Mouse (Mus musculus) regulatory T cell (primary cell): ENCODE results near the gene Tuba1b.
"Not testable (repeated sequence)": the region's sequence is repeated elsewhere in the genome, so short reads cannot be mapped to it uniquely, and the experiment has no call there.

ENCODE experiments used
- in situ Hi-C: fragments of 300-600 bp; cut with MboI, MseI; formaldehyde crosslinking; loops from one replicate; pipeline ENCODE4 v1.15.1; 2025; ENCODE audit warnings: high pct_unique_total_duplicates

Tuba1b gene

DNA sequence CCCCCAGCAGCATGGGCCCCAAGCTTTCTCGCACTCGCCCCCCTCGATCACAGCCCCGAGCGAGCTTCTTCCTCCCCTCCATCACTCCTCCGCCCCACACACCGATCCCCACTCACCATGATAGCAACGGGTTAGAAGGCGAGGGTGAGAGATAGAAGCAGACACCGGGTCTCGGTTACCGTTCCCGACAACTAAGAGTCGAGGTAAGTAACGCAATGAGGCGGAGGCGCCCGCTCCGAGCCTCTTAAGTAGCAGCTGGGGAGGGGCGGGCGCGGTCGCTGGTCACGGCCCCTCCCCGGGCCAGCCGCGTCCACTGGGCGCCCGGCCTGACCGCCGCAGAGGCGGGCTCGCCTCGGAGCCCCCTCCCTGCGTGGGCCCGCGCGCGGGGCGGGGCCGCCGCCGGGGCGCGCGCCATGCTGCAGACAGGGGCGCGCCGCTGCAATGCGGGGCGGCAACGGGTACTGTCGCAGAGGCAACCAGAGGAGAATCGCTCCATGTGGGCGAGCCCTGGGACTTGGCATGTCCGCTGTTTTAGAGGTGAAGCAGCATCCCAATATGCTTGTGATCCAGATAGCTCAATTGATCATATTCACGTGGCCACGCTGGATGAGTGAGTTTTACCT lies at the start of gene Tuba1b:
Gene Tuba1b (minus strand): TSS at position 349 of the 623 bp plus-strand sequence.
- in situ Hi-C loops: loop anchor here (5.0 kb wide), 1 partner anchor 98 kb away; no protein-coding TSS in a partner anchor

DNA sequence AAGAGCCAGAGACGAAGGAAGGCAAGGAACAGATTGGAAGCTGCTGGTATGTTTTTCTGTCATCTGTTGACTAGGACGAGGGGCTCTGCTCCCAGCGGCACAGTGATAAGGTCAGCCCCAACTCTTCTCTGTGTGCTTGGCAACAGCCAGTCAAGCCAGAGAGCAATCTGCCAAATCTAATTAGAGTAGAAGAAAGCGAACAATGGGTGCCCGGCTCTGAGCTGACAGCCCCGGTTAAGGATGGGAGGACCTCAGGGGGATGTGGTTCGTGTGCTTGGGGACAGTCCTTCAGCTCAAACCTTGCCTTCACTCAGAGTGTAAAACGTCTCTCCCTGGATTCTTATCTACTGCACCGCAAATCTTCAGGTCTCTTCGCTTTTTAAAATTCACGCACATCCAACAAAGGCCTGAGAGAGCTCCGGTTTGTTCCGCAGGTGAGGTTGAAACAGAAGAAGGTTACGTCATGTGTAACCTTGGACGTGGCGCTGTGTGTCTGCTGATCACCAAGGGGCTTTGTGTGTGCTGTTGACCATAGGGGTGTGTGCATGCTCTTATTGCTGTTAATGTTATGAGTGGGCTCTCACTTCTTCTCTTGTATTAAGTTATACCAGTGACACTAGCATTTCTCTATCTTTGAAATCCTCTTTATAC lies 49.2 kb upstream of the Tuba1b start:
- in situ Hi-C loops: loop anchor here (5.0 kb wide), 1 partner anchor 41 kb away; no protein-coding TSS in a partner anchor

DNA sequence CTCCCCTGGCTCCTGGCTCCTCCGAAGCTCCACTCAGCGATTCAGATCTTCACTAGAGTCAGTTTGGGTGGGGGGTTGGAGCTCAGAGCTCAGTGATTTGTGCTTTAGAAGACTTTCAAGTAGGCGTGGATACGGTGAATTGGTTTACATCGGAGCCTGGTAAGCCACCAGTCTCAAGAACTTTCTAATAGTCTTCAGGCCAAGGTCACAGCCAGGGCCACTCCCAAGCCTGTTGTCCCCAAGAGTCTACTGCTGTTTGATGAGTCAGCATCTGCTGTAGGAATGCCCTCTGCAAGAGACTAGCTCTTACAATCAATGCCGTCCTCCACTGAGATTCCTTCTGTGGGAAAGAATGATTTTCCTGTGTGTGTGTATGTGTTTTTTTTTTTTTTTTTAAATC lies 47.7 kb upstream of the Tuba1b start:
- in situ Hi-C loops: loop anchor here (5.0 kb wide), 1 partner anchor 40 kb away; no protein-coding TSS in a partner anchor

DNA sequence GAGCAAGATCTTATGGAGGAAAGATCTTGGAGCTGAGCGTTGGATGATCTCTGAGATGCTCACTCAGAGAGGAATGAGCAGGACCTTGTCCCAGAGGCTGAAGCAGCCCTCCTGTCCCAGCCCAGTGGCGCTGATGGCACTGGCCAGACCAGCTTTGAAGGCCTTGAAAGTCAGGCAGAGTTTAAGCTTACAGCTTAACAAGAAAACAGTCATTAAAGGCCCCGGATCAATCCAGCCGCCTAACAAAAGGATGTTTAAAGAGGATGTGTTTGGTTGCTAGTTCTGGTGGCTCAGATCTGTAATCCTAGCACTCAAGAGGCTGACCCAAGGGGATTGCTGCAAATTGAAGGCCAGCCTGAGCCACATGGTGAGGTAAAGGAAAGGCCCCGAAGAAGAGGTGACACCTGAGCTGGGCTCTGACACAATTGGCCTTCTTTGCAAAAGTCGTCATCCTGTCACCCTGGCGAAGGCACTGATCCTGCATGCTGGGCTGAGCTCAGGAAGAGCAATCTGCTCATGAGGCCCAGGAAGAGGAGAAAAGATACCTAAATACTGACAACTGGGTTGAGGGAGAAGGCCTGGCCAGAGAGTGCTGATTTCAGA lies 45.7 kb upstream of the Tuba1b start:
- in situ Hi-C loops: loop anchor here (5.0 kb wide), 1 partner anchor 38 kb away; no protein-coding TSS in a partner anchor

DNA sequence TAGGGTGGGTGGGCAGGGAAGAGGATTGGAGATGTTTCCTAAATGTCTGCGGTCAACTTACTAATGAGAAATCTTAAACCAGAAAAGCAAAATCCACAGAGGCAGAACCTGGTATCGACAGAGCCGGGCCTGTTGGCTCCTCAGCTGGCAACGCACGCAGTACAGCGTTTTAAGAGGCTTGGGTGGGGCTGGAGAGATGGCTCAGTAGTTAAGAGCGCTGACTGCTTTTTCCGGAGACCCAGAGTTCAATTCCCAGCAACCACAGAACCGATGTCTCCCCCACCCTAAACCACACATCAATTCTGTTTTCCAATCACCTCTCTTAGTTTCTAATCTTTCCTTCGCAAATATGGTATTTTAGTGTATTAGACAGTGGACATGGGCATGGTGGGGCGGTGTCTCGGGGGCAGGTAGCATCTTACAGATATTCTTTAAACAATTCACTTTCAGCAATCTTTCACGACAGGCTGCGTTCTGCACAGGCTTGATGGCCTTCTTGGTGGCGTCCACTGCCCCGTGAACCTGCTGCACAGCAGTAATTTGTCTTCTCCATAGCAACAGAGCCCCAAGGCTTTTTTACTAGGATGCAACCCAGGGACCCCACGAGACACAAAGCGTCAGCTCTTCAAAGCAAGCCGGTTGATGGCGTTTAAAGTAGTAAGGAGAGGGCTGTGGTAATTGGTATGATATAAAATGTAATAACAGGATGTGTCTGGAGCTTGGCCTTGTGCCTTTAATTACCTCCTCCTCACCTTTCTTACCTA lies 44.2 kb upstream of the Tuba1b start:
- in situ Hi-C loops: no loop called here

DNA sequence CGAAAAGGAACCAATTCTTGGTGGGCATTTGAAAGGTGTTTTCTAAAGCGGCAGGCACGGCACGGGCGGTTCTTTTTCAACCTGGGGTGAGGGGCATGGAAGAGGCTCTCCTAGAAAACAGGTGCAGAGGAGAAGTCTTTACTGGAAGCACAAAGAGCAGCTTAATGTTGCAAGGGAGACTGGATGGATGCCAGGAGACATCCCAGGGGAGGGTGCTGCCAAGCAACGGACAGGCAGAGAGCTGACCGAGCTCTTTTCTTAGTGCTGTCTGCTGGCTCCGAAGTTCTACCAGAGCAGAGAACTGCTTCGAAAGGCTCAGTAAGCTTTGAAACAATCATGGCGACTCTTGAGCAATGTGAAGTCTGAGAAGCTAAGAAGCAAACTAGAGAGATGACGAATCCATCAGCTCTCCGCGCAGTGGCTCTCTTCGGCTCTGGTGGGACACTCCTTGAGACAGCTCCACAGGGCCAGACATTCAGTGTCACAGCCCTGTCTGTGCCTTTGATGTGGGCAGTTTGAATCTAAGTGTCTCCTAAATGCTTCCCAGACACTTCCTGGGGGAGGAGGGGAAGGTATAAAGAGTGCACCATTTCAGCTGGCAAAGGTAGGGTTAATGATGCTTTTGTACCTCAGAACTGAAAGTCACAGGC lies 43.5 kb upstream of the Tuba1b start:
- in situ Hi-C loops: no loop called here

DNA sequence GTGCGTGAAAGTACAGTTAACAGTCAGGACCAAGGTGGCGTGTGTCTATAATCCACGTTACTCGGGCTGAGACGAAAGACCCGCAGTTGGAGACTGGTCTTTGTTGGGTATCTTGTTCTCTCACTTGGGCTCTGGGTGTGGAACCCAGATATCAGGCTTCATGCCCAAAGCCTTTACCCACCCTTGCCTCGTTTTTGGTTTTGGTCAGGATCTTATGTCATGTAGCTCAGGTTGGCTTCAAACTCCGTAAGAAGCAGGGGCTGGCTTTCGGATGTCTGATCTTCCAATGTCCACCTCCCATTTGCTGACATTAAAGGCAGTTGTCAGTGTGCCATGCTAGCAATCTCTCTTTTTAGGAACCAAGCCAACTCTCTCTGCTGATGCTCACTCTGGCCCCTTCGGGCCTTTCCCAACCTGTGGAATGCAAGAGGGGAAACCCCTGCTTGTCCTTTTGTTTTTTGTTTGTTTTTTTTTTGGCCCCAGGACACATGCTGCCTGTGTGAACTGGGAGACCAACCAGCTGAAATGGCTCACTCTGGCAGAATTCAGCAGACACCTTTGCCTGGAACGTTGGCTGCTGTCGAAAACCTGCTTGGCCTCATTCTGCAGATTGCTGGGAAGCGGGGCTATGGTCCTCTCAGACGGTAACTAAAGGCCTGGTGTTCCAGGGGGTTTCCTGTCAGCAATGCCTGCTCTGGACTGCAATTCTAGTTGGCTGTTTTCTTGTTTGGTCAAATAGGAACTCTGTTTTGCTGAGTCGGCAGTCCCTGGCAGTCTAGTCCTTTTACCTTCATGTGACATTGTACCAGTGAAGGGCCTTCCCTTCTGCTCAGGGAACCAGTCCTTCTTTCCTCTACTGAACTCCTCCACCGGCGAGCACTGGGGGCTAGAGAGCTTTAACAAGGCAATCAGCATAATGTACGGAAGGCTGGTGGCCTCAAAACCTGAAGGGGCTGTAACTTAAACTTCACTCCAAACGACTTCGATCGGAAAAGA lies 42.7 kb upstream of the Tuba1b start:
- in situ Hi-C loops: no loop called here

DNA sequence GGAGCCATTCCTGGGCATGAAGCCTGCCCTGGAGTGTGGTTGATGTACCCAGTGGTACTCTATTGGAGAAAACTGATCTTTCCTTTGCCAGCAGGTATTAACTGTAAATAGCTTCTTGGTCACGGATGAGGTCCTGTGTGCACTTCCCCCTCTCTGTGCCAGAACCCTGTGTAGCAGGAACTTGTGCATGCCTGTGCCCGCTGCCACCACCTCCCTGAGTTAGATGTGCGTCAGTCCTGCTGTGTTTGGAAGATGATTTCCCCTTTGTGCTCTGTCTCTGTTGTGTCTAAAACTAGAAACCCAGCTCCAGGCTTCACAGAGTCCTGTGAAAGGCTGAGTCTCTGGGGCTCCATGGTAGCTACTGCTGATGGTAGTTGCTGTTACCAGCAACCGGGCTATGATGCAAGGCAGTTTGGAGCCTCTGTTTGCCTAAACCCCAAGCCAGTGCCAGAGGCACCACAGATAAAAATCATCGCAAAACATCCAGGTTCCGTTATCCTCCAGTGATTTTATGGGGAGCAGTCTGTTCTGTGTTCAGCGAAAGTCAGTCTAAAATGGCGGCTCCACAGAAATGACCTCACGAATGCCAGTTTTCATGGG lies 38.8 kb upstream of the Tuba1b start:
- in situ Hi-C loops: no loop called here

DNA sequence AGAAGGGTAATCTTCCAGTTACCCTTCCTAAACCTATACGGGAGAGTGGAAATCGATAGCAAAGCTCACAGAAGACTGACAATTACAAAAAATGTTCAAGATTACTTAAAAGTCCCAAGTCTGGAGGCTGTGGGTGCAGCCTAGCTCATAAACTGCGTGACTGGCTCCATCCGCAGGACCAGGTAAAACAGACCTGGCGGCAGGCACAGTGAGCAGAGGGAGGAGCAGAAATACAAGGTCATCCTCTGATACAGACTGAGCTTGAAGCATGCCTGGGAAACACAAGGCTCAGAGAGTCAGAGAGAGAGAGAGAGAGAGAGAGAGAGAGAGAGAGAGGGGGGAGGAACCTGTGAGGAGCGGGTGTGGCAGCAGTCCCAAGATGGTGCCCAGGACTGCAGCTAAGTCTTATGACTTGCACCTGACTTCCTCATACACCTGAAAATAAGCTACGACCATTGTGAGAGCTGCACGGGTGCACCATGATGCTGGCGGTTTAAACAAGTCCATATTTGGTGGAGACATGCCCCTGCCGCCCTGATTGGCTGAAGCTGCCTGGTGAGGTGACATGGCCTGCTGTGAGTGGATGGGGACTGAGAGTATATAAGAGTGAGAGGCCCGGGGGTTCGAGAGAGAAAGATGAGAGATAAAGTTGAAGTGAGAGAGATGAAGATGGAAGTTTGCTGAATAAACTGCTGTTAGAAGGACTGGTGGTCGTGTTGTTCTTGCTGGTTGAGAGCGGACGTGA lies 37.4 kb upstream of the Tuba1b start:
- in situ Hi-C loops: not testable (repeated sequence)

DNA sequence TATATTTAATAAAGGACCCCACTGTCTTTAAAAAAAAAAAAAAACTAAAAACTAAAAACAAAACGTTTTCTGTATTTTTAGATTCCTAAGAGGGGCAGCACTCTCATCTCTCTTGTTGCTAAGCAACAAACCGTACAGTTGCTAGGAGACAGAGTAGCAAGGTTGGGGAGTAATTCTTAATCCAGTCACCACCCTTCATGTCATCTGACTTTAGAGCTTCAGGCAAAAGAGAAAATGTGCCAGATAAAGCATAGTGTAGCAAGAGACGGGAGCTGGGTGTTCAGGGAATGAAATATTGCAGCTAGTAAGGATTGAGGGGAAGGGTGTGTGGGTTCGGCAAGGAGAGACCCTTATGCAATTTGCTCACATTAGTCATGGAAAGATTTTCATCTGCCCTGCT lies 36.7 kb upstream of the Tuba1b start:
- in situ Hi-C loops: no loop called here

DNA sequence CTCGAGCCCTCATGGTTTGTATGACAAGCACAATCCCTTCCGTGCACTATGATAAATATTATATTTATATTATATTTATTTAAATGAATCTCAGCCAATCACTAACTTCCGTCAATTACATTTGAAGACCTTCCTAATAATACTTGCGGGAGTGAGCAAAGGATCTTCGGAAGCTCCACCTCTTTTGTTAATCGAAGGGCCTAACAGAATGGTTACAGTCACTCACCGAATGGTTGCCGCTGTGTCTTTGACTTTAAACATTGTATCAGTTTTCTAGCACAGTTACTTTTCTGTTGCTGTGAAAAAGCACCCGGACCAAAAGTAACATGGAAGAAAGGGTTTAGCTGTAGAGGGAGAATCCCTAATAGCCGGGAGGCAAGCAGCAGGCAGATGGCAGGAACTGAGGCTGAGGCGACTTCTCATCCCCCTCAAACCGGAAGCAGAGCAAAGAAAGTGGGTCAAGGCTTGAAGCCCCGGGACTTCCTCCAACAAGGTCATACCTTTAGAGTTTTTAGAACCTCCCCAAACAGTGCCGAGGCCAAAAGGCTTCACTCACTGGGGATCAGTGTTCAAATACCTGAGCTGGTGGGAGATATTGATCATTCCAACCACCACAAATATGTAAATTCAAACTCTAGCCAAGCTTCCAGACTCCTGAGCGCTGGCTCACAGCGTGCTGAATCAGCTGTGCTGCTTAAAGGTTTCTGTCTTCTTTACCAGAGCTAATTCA lies 35.2 kb upstream of the Tuba1b start:
- in situ Hi-C loops: no loop called here

DNA sequence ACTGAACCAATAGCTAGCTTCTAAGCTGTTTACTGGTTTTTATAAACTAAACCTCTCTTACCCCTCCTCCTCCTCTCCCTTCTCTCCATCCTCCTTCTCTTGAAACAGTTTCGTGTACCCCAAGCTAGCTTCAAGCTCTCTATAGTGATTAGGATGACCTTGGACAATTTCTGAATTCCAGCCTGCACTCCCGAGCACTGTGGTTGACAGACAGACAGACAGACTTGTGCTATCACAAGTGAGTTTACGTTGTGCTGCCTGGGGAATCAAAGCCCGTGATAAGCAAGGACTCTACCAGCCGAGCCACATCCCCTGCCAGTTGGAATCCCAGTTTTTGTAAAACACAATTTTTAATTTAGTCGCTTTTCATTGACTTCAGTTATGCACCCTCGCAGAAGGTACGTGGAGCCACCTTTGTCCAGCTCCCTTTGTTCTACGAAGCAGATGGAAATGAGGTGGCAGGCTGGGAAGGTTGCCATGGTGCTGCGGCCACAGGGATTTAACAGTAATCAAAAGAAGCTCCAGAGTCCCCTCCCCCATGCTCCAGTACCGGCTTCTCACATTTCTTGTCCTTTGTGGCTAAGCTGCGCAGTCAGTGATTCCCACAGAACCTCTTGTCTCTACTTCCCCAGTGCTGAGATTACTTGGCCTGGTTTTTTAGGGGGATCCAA lies 34.5 kb upstream of the Tuba1b start:
- in situ Hi-C loops: no loop called here

DNA sequence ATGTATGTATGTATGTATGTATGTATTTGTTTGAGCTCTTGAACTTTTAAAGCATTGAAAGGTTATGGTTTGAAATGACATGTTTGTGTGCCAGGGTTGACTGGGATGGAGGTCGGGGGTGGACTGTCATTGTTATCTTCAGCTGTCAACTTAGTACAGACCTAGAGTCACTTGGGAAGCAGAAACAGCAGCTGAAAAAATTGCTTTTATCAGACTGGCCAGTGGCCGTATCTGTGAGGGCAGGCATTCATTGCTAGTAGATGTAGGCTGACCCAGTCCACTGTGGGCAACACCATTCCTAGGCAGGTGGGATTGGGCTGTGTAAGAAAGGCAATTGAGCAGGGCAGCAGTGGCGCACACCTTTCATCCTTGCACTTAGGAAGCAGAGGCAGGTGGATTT lies 25.2 kb upstream of the Tuba1b start:
- in situ Hi-C loops: no loop called here

DNA sequence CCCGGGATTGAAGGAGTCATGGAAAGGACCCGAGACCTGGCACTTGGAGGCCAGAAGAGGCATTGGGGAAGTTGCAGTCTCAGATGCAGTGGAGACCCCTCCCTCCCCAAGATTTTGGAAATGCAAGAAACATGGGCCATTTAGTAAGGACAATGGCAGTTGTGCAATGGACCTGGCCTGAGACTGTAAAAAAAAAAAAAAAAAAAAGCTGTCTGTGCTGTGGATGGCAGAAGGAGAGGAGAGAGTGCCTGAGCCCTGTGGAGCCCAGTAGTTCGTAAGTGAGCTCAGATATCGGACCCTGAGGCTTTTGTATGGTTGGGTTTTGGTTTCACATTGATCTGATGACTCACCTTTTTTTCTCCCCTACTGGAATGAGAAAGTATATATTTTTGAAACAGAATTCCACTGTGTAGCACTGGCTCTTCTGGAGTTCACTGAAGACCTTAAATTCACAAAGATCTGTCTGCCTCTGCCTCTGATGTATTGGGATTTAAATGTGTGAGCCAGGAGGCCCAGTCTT lies 24.6 kb upstream of the Tuba1b start:
- in situ Hi-C loops: no loop called here

DNA sequence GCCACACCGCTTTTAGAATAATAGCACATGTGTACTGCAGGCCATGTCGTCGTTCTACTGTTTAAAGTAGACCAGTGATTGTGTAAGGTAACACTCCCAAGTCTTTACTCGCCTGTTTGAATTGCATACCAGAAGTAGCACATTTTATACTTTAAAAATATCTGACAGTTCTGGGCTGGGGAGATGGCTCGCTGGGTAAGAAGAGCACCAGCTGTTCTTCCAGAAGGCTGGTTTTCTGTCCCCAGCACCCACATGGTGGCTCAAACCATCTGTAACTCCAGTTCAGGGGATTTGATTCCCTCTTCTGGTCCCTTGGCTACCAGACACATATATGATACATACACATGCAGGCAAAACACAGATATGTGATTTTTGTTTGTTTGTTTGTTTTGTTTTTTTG lies 23.1 kb upstream of the Tuba1b start:
- in situ Hi-C loops: no loop called here

DNA sequence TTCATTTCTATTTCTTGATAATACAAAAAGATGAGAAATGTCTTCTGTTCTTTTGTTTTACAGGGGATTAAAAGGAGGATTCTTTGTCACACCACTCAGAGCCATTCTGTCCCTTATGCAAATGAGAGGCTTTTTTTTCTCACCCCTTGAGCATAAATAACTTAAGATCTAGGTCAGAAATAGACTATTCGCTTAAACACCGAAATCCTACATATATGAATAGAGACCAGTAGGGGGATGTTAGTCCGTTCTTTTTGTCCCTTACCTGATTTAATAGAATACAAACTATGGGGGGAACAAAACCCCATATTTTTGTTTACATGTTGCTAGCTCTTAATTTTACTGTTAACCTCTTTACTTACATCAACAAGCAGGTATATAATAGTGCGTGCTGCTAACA lies 21.6 kb upstream of the Tuba1b start:
- in situ Hi-C loops: no loop called here

DNA sequence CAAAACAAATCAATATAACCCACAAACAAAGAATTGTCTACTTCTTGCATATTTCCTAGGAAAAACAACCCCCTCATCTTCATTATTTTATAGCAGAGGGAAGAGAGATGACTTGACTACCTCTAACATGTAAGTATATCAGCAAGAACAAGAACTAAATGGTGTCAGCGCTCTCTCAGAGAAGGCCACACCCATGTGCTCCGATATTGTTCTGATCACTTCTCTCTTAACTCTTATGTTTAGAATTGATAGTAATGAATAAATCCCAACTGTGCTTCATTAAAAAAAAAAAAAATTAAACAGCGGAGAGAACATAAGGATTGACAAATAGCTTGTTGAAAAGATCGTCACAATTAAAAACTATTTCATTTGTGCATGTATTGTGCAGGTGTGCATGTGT lies 21.0 kb upstream of the Tuba1b start:
- in situ Hi-C loops: no loop called here
